Mouse (Mus musculus) adrenal gland (tissue): Measurements from ENCODE around the gene Trnp1.

Source experiments
- intact Hi-C: fragments of 180-260 bp; cut with DNase I; formaldehyde crosslinking; loops from one replicate; pipeline ENCODE4 v1.15.1; 2025

Gene Trnp1

DNA sequence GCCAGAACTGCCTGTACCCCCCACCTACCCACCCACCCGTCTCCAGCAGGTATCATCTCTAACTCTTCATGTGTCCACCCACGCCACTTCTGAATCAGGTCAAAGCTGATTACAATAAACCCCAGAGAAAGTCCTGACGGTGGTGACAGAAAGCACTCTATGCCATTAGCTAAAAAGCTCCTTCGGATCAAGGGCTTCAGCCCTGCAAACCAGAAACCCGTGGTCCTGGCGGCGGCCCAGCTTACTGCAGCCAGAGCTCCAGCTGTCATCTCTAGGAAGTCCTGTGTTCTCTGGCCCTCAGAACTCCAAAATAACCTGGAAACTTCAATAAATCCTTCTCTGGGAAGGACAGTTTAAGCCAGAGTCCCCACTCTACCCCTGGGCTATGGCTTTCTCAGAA, 2.6 kb downstream of the Trnp1 start:
- intact Hi-C loops: loop anchor here (2.0 kb wide), 1 partner anchor 17 kb away; no protein-coding TSS in a partner anchor

DNA sequence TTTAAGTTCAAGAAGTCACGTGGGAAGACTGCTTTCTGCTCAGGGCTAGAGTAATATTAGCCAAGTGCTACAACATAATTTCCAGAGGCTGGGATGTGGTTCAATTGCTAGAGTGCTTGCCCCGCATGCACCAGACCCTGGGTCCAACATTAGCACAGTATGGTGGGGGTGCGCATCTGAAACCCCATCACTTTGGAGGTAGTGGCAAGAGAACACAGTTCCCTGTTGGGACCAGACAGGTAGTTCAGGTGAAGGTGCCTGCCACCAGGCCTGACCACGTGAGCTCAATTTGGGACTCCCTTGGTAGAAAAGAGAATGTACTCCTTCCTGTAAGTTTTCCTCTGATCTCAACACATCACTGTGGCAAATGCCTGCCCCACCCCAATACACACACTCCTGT, 3.5 kb downstream of the Trnp1 start:
- intact Hi-C loops: loop anchor here (2.0 kb wide), 1 partner anchor 16 kb away; no protein-coding TSS in a partner anchor

DNA sequence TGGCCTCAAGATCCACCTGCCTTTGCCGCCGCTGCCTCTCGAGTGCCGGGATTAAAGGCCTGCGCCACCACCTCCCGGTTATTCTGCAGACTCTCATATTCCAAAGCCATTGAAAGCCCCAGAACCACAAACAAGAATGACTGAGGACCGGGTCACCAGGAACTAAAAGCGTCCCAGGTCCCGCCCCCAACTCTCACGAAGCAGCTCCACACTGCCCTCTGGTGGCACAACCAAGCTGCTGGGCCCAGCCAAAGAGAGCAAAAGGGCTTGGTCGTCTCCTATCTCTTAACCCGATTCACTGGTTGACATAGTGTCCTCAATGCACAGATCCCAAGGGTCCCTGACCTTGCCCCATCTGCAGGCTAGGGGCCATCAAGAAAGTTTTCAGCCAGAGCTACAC, 3.9 kb downstream of the Trnp1 start:
- intact Hi-C loops: loop anchor here (2.0 kb wide), 1 partner anchor 16 kb away; no protein-coding TSS in a partner anchor

DNA sequence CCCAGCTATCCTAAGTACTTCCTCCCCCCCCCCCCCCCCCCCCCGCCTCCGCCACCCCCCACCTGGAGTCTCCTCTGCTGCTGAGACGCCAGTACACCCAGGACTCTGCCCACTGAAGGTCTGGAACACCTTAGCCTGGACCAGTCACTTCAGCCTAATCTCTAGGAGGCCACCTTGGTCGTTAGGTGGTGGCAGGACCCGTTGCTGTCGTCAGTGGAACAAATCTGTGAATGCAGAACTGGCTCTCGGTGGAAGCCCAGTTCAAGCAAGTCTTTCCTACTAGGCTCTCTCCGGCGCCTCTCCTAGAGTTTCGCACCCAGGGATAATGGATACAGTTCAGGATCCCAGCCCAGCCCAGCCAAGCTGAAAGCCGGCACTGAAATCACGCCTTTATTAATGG, 4.5 kb downstream of the Trnp1 start:
- intact Hi-C loops: loop anchor here (2.0 kb wide), 1 partner anchor 15 kb away; no protein-coding TSS in a partner anchor

DNA sequence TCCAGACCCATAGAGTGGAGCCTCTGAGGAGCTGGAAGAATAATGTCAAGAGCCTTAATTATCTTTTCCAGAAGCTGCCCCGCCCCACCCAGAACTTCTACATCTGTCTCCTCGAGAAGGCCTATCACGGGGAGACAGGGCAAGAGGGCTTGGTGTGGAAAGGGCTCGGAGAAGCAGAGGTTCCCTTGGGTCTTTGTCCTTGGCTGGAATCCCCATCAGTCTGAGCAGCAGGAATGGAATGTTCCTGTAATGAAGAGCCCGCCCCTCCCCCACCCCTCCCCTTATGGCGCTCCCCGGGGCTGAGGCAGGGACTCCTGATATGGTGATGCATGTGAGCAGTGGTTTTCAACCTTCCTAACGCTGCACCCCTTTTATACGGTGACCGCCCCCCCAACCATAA, 6.5 kb downstream of the Trnp1 start:
- intact Hi-C loops: no loop called here

DNA sequence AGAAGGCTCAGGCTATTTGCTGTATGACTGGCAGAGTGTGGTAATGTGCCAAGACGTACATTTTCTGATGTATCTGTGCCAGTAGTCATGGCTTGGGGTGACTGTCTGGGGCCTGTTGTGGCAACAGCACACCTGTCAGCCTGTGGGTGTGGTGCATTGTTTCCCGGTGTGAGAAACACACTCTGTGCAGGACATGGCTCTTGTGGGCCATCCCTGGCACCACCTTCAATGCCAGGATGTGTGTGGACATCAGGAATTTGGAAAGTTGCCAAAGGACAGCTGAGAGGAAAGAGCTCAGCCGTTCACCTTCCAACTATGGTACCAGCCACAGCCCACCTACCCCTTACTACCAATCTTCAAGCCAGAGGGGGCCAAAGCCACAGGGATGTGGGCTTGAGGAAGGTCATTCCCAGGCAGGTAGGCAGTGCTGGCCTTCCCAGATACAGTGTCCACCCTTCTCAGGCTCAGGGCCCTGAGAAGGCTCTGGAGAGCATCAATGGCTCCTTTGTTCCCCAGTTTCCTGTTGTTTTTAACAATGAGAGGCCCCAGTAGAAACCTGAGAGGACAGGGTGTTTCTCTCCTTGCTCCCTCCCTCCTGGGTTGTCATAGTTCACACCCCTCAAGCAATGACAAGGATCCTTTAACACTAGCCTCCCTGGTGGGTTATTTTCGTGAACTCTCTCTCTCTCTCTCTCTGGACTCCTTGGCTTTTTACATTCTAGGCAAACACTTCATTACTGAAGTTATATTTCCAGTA, 8.7 kb downstream of the Trnp1 start:
- intact Hi-C loops: no loop called here

DNA sequence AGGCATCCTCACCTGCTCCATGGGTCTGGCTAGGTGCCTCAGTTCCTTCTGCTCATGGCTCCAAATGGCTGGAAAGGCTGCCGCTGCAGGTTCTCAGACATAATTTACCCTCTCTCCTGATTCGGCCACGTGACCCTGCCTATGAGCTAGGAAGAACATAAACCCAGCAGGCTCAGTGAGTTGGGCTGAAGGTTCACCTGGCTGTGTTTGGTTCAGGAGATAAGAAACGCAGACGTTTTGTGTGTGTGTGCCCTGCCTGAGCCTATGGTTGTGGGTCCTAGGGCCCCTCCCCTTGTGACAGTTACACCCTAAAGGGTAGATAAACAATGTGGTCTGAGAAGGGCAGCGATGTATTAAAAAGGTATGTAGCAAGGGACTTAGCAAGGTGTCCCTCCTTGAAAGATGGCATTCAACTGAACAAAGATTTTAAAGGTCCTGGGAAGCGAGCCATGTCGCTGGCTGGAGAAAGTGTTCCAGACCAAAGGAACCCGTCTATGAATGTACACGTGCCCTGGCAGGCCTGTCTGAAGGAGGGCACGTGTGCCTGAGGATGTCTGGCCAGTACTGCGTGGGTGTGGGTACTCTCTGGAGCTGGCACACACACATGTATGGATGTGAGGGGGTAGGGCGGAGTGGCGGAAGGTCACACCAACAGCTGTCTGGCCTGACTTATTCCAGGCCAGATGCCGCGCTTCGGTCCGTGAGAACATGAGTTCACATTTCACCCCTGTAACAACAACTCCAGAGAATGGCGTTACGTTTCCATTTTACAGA, 9.5 kb downstream of the Trnp1 start:
- intact Hi-C loops: no loop called here

DNA sequence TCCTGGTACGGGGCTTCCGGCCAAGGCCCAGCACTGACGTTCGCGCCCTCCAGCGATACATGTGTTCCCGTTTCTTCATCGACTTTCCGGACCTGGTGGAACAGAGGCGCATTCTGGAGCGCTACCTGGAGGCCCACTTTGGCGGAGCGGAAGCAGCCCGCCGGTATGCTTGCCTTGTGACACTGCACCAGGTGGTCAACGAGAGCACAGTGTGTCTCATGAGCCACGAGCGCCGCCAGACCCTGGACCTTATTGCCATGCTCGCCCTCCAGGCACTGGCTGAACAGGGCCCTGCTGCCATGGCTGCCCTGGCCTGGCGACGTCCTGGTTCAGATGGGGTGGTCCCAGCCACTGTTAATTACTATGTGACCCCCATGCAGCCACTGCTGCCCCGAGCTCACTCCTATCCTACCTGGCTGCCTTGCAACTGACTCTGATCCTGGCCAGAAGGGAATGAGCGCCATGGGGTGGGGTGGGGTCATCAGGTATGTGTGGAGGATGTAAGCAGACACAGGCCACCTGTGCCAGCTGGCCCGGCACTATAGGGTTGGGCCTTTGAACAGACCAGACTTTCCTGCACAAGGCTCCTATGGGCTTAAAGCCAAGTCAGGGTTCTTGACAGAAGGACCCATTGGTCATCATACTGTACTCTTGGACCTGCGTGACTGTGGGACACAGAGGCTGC, 11.5 kb downstream of the Trnp1 start:
- intact Hi-C loops: no loop called here

DNA sequence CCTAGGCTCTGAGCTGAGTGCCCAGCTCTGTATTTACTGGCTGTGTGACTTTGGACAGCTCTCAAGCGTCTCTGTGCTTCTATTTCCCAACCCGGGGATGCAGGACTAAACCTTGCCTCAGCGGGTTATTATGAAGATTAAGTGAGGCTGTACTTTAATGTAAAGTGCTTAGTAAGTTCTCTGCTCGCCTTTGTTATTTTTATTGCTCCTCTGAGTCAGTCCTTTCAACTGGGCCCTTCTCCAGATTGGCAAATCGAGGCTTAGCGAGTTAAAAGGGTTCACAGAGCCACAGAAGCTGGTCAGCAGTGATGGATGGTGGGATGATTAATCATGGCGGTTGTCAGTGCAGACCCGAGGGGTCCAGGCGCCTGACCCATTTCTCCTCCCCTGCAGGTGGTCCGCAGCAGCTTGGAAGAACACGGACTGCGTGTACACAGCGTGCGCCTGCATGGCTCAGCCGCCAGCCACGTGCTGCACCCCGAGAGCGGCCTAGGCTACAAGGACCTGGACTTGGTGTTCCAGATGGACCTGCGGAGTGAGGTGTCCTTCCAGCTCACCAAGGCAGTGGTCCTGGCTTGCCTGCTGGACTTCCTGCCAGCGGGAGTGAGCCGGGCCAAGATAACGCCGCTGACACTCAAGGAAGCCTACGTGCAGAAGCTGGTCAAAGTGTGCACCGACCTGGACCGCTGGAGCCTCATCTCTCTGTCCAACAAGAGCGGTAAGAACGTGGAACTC, 12.5 kb downstream of the Trnp1 start:
- intact Hi-C loops: no loop called here

DNA sequence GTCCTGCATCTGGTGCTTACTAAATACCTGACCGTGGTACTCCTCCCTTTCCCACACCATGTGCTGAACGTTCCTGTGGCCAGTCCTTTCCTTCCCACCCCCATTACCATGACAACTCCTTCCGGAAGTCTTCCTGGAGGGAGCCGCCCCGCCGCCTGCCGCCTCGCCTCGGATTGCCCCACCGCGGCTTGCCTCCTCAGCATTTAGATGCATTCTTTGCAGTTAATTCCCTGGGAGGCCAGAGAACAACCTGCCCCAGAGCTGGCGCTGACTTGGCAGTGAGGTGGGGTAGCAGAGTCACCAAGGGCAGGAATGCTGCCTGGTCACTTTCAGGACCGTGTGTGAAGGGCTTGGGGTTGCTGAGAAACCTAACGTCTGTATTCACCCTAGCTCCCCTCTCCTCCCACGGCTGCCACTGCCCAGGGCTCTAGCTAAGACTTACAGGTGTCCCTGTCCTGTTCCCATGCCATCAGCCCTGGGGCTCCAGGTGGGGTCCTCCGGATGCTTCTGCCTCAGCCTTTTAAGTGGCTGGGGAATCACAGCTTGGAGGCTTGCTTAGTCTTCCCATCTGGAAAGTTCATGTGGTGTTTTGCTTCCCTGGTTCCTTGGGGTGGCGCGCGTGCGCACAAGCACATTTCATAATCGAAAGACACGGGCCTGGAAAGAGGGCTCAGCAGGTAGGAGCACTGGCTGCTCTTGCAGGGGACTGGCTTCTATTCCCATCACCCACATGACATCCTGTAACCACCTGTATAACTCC, 13.9 kb downstream of the Trnp1 start:
- intact Hi-C loops: no loop called here

DNA sequence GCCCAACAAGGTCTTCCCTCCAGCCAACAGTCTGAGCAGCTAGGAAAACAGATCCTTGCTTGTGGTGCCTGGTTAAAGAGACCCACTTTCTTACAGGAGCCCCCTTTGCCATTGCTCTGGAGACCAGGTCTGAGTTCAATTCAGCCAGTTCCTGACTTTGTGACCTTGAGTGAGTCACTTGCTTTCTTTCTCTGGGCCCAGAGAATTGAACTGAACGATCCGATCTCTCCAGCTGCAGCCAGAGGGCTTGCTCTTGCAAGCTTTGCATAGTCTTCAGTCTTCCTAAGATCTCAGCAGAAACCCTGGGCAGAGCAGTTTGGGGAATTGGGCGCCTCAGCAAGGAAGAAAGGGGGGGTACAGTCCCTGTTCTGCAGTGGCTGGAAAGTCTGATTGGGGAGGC, 15.9 kb downstream of the Trnp1 start:
- intact Hi-C loops: no loop called here

DNA sequence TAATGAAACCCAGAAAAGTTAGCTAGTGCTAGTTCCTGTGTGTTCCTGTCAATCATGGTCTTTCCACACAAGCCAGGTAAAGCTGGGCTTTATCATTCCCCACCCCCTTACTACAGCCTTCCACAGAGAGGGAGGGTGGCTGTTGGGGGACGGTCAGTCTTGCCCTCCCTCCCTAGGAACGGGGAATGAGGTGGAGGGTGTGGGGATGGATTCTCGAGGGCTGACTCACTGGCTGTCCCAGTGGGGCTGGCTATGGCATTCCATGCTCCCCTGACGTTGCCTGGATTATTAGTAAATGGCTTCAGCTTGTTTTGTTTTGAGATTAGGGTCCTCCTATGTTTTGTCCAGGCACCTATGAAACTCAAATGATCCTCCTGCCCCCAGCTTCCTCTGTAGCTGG, 16.9 kb downstream of the Trnp1 start:
- intact Hi-C loops: no loop called here

DNA sequence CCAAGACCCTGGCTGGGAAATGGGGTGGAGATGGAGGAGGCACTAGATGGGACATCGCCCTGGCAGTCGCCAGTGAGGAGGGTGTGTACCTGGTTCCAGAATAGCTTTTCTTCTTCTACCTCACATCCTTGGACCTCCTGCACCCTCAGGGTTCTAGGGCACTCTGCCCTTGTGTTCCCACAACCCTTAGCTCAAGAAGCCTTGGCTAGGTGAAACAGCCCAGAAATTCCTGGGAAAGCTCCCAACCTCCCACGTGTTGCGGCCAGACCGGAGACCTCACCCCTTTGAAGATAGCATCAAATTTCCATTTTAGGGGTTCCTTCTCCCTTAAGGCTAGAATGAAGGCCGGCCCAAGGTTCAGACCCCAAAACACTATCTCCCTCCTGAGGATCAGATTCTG, 17.6 kb downstream of the Trnp1 start:
- intact Hi-C loops: no loop called here

DNA sequence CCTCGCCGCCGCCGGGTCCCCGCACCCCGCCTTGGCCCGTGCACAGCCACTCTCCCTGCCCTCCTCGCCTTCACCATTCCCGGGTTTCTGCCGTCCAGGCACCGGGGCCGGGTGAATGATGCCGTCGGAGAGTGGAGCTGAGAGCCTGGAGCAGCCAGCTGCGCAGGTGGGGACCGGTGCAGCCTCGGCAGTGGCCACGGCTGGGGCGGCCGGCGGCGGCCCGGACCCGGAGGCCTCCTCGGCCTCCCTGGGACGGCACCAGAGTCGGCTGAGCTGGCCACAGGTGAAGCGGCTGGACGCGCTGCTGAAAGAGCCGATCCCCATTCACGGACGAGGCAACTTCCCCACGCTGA, 18.2 kb downstream of the Trnp1 start:
- intact Hi-C loops: no loop called here

DNA sequence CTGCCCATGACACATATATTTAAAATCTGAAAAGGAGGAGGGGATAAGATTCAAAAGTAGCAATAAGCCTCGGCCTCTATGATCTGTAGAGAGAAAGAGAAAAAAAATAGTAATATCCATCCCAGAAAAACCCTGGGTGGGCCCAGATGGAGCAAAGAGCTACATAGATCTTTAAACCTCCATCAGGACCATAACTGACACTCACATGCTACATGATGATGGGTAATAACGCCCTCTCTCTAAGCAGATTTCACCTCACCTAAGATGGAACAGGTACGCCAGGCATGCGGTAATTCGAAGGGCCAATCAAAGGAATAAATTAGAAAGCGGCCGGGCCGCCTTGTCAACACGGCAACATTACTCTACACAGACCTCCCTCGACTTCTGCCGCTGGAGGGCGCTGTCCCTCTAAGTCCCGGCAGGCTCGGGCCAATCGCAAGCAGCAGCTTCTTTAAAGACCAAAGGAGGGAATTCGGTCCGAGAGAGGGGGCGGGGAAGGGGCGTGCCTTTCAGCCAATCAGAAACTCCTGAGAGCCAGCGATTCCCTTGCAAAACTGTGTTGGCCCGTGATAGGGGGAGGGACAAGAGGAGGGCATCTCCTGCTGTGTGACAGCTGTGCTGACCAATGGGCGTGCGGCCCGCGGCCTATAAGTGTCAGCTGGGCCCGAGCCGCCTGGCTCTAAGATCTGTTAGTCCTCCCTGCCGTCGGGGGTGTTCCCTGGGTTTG, 18.7 kb downstream of the Trnp1 start, which contains the start of gene Tent5b:
Gene Tent5b, plus strand, starts transcription at position 675 of the 727 bp plus-strand sequence.
- intact Hi-C loops: loop anchor here (2.0 to 5.0 kb wide), 2 partner anchors 15 to 33 kb away; no protein-coding TSS in a partner anchor

DNA sequence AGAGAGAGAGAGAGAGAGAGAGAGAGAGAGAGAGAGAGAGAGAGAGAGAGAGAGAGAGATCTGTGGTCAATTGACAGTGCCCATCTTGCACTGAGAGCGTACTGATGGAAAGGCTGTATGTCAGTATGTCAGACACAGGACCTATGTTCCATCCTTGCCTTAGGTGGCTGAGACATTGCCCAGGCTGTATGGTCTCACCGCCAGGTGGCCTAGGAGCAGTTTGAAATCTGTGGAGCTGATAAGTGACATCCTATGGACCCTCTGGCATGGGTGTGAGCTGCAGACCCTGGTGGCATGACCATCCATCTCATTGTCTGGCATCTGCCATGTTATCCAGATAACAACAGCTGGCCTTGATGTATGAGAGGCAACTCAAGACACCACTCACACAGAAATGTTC, 24.5 kb downstream of the Trnp1 start:
- intact Hi-C loops: no loop called here

DNA sequence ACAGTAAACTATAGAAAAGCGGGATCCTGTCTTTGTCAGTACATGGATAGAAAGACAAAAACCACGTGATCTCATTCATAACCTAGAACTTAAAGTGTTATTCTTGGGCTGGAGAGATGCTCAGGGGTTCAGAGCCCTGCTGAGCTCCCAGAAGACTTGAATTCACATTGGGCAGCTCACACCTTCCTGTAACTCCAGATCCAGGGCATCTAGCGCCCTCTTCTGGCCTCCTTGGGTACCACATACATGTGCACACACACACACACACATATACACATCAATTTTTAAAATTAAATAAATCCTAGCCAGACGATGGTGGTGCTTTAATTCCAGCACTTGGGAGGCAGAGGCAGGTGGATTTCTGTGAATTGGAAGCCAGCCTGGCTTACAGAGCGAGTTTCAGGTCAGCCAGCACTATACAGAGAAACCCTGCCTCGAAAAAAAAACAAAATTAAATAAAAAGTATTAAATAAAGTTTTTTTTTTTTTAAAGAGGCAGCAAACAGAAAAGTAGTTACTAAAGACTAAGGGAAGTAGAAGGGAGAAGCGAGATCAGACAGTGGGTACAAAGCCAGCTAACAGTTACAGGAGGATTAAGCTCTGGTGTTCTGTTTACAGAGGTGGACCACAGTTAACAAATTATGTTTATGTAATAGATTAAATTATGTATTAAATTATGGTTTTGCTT, 27.1 kb downstream of the Trnp1 start:
- intact Hi-C loops: no loop called here

DNA sequence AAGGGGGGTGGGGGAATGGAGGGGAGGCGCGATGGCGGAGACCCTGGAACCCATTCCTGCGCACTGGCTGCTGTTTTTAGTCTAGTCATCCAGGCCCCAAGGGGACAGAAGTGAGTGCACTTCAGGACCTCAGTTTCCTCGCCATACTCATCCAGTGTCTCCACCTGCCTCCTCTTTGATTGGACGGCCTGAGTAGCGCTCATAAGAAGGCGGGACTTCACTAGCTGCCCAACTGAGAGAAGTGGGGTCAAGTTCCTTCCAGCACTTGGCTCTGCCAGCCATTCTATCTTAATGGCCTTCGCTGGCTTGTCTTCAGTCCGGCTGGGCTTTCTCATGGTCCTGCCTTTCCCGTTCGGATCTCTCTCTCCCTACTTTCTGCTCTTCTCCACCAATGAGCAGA, 29.2 kb downstream of the Trnp1 start:
- intact Hi-C loops: no loop called here

DNA sequence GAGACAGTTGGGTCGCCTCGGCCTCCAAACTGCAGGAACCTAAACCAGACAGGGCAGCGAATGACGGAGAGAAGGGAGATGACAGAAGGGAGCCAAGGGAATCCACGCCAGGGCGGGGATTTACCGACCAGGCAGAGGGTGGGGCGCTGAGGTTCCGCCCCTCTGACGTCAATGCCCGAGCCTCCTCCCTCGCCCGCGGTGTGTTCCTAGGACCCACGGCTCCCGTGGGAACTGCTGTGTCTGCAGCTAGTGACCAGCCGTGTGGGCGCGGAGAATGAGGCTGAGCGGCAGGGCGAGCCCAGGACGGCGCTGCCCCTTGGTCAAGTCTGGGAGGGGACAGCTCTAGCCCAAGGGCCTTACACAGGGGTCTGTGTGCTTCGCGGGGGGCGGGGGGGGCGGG, 30.3 kb downstream of the Trnp1 start:
- intact Hi-C loops: no loop called here
